Mouse (Mus musculus) midbrain, postnatal 0 days (tissue): Measurements from ENCODE around the gene Hacl1. TPM values are rescaled to one million over a fixed set of nuclear protein-coding genes. Genes with fewer than 3 reads are reported as not detected.

Experiments
- ATAC-seq: fragments of 200-750 bp; cut with Nextera tagmentation; 2 replicates; pipeline ENCODE4 v1.8.0; 2017; ENCODE audit warnings: moderate number of reproducible peaks, mild to moderate bottlenecking, moderate TSS enrichment, moderate library complexity; ENCODE audit not compliant: low FRiP score
- DNase-seq: peaks from one replicate; pipeline ENCODE4 v3.0.0-alpha.2; 2015; ENCODE audit warnings: low spot score
- H3K27ac ChIP-seq: fragments of 300-500 bp; sonication (generic); 2 replicates; pipeline ENCODE4 v1.5.1; 2014; ENCODE audit warnings: low read depth, mild to moderate bottlenecking, low read length, mixed read lengths
- H3K27me3 ChIP-seq: fragments of 300-500 bp; sonication (generic); 2 replicates; pipeline ENCODE4 v1.6.1; 2014; ENCODE audit warnings: low read length, control low read depth, mixed read lengths; ENCODE audit not compliant: insufficient read depth
- H3K36me3 ChIP-seq: fragments of 300-500 bp; sonication (generic); 2 replicates; pipeline ENCODE4 v1.6.1; 2014; ENCODE audit warnings: low read length, control low read depth, mixed read lengths; ENCODE audit not compliant: insufficient read depth
- H3K4me1 ChIP-seq: fragments of 300-500 bp; sonication (generic); 2 replicates; pipeline ENCODE4 v1.6.1; 2014; ENCODE audit warnings: mild to moderate bottlenecking, control low read depth, antibody characterized with exemption, low read length, mixed read lengths; ENCODE audit not compliant: insufficient read depth
- H3K4me2 ChIP-seq: fragments of 300-500 bp; sonication (generic); 2 replicates; pipeline ENCODE4 v1.6.1; 2014; ENCODE audit warnings: low read depth, mild to moderate bottlenecking, low read length, mixed read lengths; ENCODE audit not compliant: poor library complexity, severe bottlenecking
- H3K4me3 ChIP-seq: fragments of 300-500 bp; sonication (generic); 2 replicates; pipeline ENCODE4 v1.5.1; 2014; ENCODE audit warnings: low read depth, mild to moderate bottlenecking, low read length, moderate library complexity
- H3K9ac ChIP-seq: fragments of 300-500 bp; sonication (generic); replicated peaks from 2 replicates; pipeline ENCODE4 v1.6.1; 2014; ENCODE audit warnings: mild to moderate bottlenecking, low read length, moderate library complexity, mixed read lengths; ENCODE audit not compliant: poor library complexity, severe bottlenecking
- H3K9me3 ChIP-seq: fragments of 300-500 bp; sonication (generic); 2 replicates; pipeline ENCODE4 v1.6.1; 2016; ENCODE audit warnings: low read length, control low read depth
- CTCF ChIP-seq: IDR thresholded peaks from 2 replicates; pipeline ENCODE4 v1.5.1; 2016; ENCODE audit warnings: antibody characterized with exemption, mild to moderate bottlenecking
- WGBS: fragments of 180-500 bp; shearing (Covaris S2); extraction: QIAGEN DNeasy Blood & Tissue Kit; methylation state at CpG from one replicate; pipeline ENCODE4 v1.1.7; 2014; 5-methylcytosine and 5-hydroxymethylcytosine counted together
- polyA plus RNA-seq: library from polyadenylated mRNA; unstranded; fragments of >200 nt; fragmentation: Nextera tagmentation; extraction: Ambion mirVana; gene quantifications from 2 replicates; pipeline ENCODE4 v1.2.1, GENCODE M21; 2015
- total RNA-seq: library from RNA; depleted of rRNA; stranded (reverse); fragments of >200 nt; gene quantifications from 2 replicates; pipeline ENCODE4 v1.2.3, GENCODE M21; 2014

The Hacl1 gene
- total and polyA plus RNA-seq, 2 experiments from 2014 or later = 6.8 to 8.4 TPM

GRCm38 (mm10) chr14:31596408-31596807 is 44.7 kb downstream of the Hacl1 start:
- Histone ChIP-seq H3K4me1 (no peaks in the 10 kb centered on the region), H3K36me3 (no peaks in the 10 kb centered on the region), H3K9me3 (no peaks in the 10 kb centered on the region), H3K9ac (no peak overlapping the region), H3K27ac (no peak overlapping the region), H3K4me2 (no peak overlapping the region), H3K27me3 (no peaks in the 10 kb centered on the region), H3K4me3 (no peak overlapping the region)
- no peak for ATAC-seq
- no peak for DNase-seq
- WGBS = 84% methylated on average over 7 of the region's 7 CpGs
- TF ChIP-seq CTCF = no peak

- ATAC-seq = no peak
- H3K4me2 ChIP-seq = no peak overlapping the region
- 78% methylated on average over 3 of the region's 3 CpGs for WGBS
- no peak overlapping the region for H3K27ac ChIP-seq
- no peak overlapping the region for H3K4me3 ChIP-seq
- H3K36me3 ChIP-seq = no peaks in the 10 kb centered on the region
- H3K27me3 ChIP-seq = no peaks in the 10 kb centered on the region
- H3K4me1 ChIP-seq = no peaks in the 10 kb centered on the region
- TF ChIP-seq CTCF = no peak
- no peaks in the 10 kb centered on the region for H3K9me3 ChIP-seq
- no peak for DNase-seq
- H3K9ac ChIP-seq = no peak overlapping the region
Observed at GRCm38 (mm10) chr14:31594693-31595092, 46.4 kb downstream of the Hacl1 start.

DNA sequence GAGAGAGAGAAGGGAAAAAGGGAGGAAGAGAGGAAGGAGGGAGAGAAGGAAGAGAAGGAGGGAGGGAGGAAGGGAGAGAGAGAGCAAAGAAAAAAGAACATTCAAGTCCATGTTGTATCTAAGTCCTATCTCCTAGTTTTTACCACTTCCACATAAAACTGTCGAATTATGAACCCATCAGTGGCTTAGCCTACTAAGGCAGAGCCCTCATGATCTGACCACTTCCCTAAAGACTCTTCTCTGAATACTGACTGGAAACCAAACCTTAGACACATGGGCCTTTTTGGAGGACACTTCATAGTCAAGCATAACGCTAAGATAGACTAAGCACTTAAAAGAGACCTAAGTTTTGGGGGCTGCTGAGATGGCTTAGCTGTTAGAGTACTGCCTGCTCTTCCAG is 48.0 kb downstream of the Hacl1 start:
- Histone ChIP-seq H3K4me3 (no peak overlapping the region), H3K27ac (no peak overlapping the region), H3K27me3 (no peaks in the 10 kb centered on the region), H3K4me1 (no peaks in the 10 kb centered on the region), H3K4me2 (no peak overlapping the region), H3K9me3 (no peaks in the 10 kb centered on the region), H3K36me3 (no peaks in the 10 kb centered on the region), H3K9ac (no peak overlapping the region)
- WGBS = 85% methylated on average over 2 of the region's 2 CpGs
- ATAC-seq (no peak), DNase-seq (no peak)
- no peak for TF ChIP-seq CTCF

GRCm38 (mm10) chr14:31591243-31591642 is 49.8 kb downstream of the Hacl1 start, which contains the start of gene Colq:
Colq (minus strand) TSS chr14:31591343.
- H3K4me2 ChIP-seq = no peak within 1 kb of the TSS
- no peak within 1 kb of the TSS for H3K9ac ChIP-seq
- H3K4me1 ChIP-seq = no peaks in the 10 kb centered on the region
- DNase-seq = no peak
- no peak for TF ChIP-seq CTCF
- no peak for ATAC-seq
- WGBS = 91% methylated on average over 3 of the region's 3 CpGs
- no peak within 1 kb of the TSS for H3K27ac ChIP-seq
- no peaks in the 10 kb centered on the region for H3K36me3 ChIP-seq
- H3K27me3 ChIP-seq = no peaks in the 10 kb centered on the region
- no peaks in the 10 kb centered on the region for H3K9me3 ChIP-seq
- no peak within 1 kb of the TSS for H3K4me3 ChIP-seq

GRCm38 (mm10) chr14:31586451-31586850 is 54.6 kb downstream of the Hacl1 start:
- 75% methylated on average over 8 of the region's 8 CpGs for WGBS
- TF ChIP-seq CTCF = no peak
- DNase-seq = no peak
- Histone ChIP-seq H3K27ac (no peak overlapping the region), H3K4me3 (no peak overlapping the region), H3K9ac (no peak overlapping the region), H3K27me3 (no peaks in the 10 kb centered on the region), H3K4me1 (no peaks in the 10 kb centered on the region), H3K9me3 (no peaks in the 10 kb centered on the region), H3K36me3 (no peaks in the 10 kb centered on the region), H3K4me2 (no peak overlapping the region)
- no peak for ATAC-seq

GRCm38 (mm10) chr14:31583082-31583481 is 58.0 kb downstream of the Hacl1 start:
- ATAC-seq (no peak), DNase-seq (no peak)
- Histone ChIP-seq H3K27me3 (no peaks in the 10 kb centered on the region), H3K9me3 (no peaks in the 10 kb centered on the region), H3K4me3 (no peak overlapping the region), H3K4me1 (no peaks in the 10 kb centered on the region), H3K9ac (no peak overlapping the region), H3K36me3 (no peaks in the 10 kb centered on the region), H3K27ac (no peak overlapping the region), H3K4me2 (no peak overlapping the region)
- no peak for TF ChIP-seq CTCF
- WGBS = 83% methylated on average over 9 of the region's 9 CpGs
